Mouse (Mus musculus) macrophage (primary cell): ENCODE measurements around the gene Slc22a13. TPM values are rescaled to one million over a fixed set of nuclear protein-coding genes. Genes with fewer than 3 reads are reported as not detected.

Experiments used
- polyA plus RNA-seq: library from polyadenylated mRNA; stranded (reverse); fragments of 250-400 nt; gene quantifications from 3 replicates; pipeline ENCODE4 v1.2.4, GENCODE M21; 2018; ENCODE audit warnings: inconsistent platforms

Slc22a13 gene
- polyA plus RNA-seq, 1 experiment from 2014 or later, result not detected

Other genes starting within 250 kb of the Slc22a13 start
- gene Vill, start 156.3 kb downstream of the Slc22a13 start, polyA plus RNA-seq, result 16.0 to 25.2 TPM (median 19.3 TPM) in 3 replicates
- gene Plcd1, start 115.6 kb downstream of the Slc22a13 start, polyA plus RNA-seq, result 0.42 to 0.81 TPM (median 0.52 TPM) in 3 replicates
- gene Dlec1, start 106.6 kb downstream of the Slc22a13 start, polyA plus RNA-seq, result 0.06 to 0.12 TPM (median 0.10 TPM) in 3 replicates
- not detected in 3 replicates for gene Acaa1b, start 52.0 kb downstream of the Slc22a13 start, polyA plus RNA-seq
- not detected in 3 replicates for gene Gm47289, start 49.9 kb downstream of the Slc22a13 start, polyA plus RNA-seq
- gene Oxsr1, start 113.3 kb upstream of the Slc22a13 start, polyA plus RNA-seq, result 16.4 to 22.2 TPM (median 20.9 TPM) in 3 replicates
- 27.8 to 102 TPM (median 60.2 TPM) in 3 replicates for gene Acaa1a, start 130.6 kb upstream of the Slc22a13 start, polyA plus RNA-seq
- 43.1 to 84.4 TPM (median 77.6 TPM) in 3 replicates for gene Myd88, start 132.3 kb upstream of the Slc22a13 start, polyA plus RNA-seq
- 3.0 to 5.5 TPM (median 3.1 TPM) in 3 replicates for gene Xylb, start 148.3 kb upstream of the Slc22a13 start, polyA plus RNA-seq
- not detected in 3 replicates for gene Slc22a14, start 156.5 kb upstream of the Slc22a13 start, polyA plus RNA-seq
- gene Acvr2b, start 193.0 kb upstream of the Slc22a13 start, polyA plus RNA-seq, result 0.65 to 1.7 TPM (median 0.74 TPM) in 3 replicates
- 2.6 to 6.0 TPM (median 4.0 TPM) in 3 replicates for gene Exog, start 235.8 kb upstream of the Slc22a13 start, polyA plus RNA-seq